Mouse (Mus musculus): ENCODE results near the gene Slc41a2. TPM values are rescaled to one million over a fixed set of nuclear protein-coding genes. Genes with fewer than 3 reads are reported as not detected.
"Not testable (repeated sequence)": the region's sequence is repeated elsewhere in the genome, so short reads cannot be mapped to it uniquely, and the experiment has no call there.

The Slc41a2 gene
- total and polyA plus RNA-seq, 2 experiments from 2014 or later = 10.3 to 29.8 TPM

GRCm38 (mm10) chr10:83353680-83354332 is 16.1 kb upstream of the Slc41a2 start:
- Histone ChIP-seq H3K9ac (replicated peaks; ENCODE audit: low read length) (no peak overlapping the region), H3K4me2 (ENCODE audit: low read depth, low read length) (peak overlapping the region; percentile 27; the same call in 1 of the 2 replicates), H3K27ac (no peak overlapping the region; the same call in 1 of the 2 replicates), H3K36me3 (ENCODE audit: insufficient read depth, low read length) (no peaks in the 10 kb centered on the region), H3K4me1 (ENCODE audit: insufficient read depth, low read length) (no peaks in the 10 kb centered on the region; the same call in 1 of the 2 replicates), H3K4me3 (ENCODE audit: low read length) (no peak overlapping the region), H3K27me3 (ENCODE audit: insufficient read depth, low read length) (no peaks in the 10 kb centered on the region), H3K9me3 (ENCODE audit: low read length) (no peaks in the 10 kb centered on the region)
- ATAC-seq (no peak), DNase-seq (ENCODE audit: low spot score) (no peak)
- TF ChIP-seq CTCF (IDR thresholded peaks at IDR 0.05; ENCODE audit: low read depth) = no peak
- 50% methylated on average over 14 of the region's 14 CpGs for WGBS

- not testable (repeated sequence) for H3K9ac ChIP-seq (replicated peaks; ENCODE audit: low read length); DNase-seq (ENCODE audit: low spot score); ATAC-seq; H3K27me3 ChIP-seq (ENCODE audit: insufficient read depth, low read length); H3K9me3 ChIP-seq (ENCODE audit: low read length); H3K36me3 ChIP-seq (ENCODE audit: insufficient read depth, low read length); H3K4me2 ChIP-seq (ENCODE audit: low read depth, low read length); H3K4me3 ChIP-seq (ENCODE audit: low read length); H3K27ac ChIP-seq; H3K4me1 ChIP-seq (ENCODE audit: insufficient read depth, low read length)
- WGBS = 84% methylated on average over 4 of the region's 4 CpGs
Observed at GRCm38 (mm10) chr10:83351779-83352178, 14.1 kb upstream of the Slc41a2 start.

DNA sequence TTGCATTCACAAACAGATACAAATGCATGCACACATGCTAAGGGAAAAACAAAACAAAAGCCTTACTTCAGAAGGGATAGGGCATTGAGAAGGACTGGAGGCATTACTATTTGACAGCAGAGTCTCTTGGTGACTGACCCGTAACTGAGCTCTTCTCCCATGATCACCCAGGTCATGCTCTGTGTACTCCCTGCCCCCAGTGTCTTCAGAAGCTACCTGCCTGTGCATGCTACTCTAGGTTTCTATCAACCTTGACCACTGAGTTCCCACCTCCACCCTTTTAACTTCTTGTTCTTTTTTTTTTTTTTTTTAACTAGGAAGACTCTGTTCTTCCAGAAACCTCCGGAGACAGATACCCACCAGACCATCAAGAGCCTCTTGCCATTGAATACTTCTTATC is 13.0 kb upstream of the Slc41a2 start:
- 84% methylated on average over 2 of the region's 2 CpGs for WGBS

GRCm38 (mm10) chr10:83347494-83347893 is 9.8 kb upstream of the Slc41a2 start:
- Histone ChIP-seq H3K4me1 (ENCODE audit: insufficient read depth, low read length) (no peaks in the 10 kb centered on the region), H3K9ac (replicated peaks; ENCODE audit: low read length) (no peak overlapping the region), H3K36me3 (ENCODE audit: insufficient read depth, low read length) (no peaks in the 10 kb centered on the region), H3K4me2 (ENCODE audit: low read depth, low read length) (no peak overlapping the region), H3K27ac (no peak overlapping the region), H3K27me3 (ENCODE audit: insufficient read depth, low read length) (no peaks in the 10 kb centered on the region), H3K9me3 (ENCODE audit: low read length) (no peaks in the 10 kb centered on the region), H3K4me3 (ENCODE audit: low read length) (no peak overlapping the region)
- 29% methylated on average over 7 of the region's 7 CpGs for WGBS
- no peak for DNase-seq (ENCODE audit: low spot score)
- no peak for TF ChIP-seq CTCF (IDR thresholded peaks at IDR 0.05; ENCODE audit: low read depth)
- ATAC-seq = no peak

More for the DNA sequence above, 13.0 kb upstream of the Slc41a2 start:
- DNase-seq (ENCODE audit: low spot score) (no peak), ATAC-seq (no peak)
- Histone ChIP-seq H3K36me3 (ENCODE audit: insufficient read depth, low read length) (no peaks in the 10 kb centered on the region), H3K9me3 (ENCODE audit: low read length) (no peaks in the 10 kb centered on the region), H3K4me3 (ENCODE audit: low read length) (no peak overlapping the region), H3K9ac (replicated peaks; ENCODE audit: low read length) (no peak overlapping the region), H3K4me2 (ENCODE audit: low read depth, low read length) (no peak overlapping the region), H3K27ac (no peak overlapping the region), H3K4me1 (ENCODE audit: insufficient read depth, low read length) (no peaks in the 10 kb centered on the region; the same call in 1 of the 2 replicates), H3K27me3 (ENCODE audit: insufficient read depth, low read length) (no peaks in the 10 kb centered on the region)
- TF ChIP-seq CTCF (IDR thresholded peaks at IDR 0.05; ENCODE audit: low read depth) = no peak

- no peak for TF ChIP-seq CTCF (IDR thresholded peaks at IDR 0.05; ENCODE audit: low read depth)
- WGBS = 90% methylated on average over 5 of the region's 5 CpGs
- no peak for ATAC-seq
Observed at GRCm38 (mm10) chr10:83346359-83346736, 8.7 kb upstream of the Slc41a2 start.

DNA sequence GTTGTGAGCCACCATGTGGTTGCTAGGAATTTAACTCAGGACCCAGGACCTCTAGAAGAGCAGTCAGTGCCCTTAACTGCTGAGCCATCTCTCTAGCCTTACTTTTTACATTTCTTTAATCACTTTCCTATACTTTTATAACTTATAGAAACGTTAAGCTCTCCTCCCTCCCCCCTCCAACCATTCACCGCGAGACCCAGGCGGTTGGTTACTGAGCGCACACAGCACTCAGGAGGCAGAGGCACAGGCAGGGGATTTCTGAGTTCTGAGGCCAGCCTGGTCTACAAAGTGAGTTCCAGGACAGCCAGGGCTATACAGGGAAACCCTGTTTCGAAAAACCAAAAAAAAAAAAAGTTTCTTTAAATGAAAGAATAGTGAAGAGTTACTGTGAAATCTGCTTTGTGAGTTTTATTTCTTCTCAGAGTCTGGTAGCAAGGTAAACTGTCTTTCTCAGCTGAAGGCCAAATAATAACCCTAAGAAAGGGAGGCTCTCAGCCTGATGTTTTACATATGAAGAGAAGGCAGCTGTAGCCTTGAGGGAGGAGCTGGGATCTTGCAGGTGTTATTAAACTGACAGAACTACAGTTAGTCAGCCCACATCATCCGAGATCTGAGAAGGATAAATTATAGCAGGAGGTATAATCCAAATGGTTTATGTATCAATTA is 8.1 kb upstream of the Slc41a2 start:
- DNase-seq (ENCODE audit: low spot score) (no peak), ATAC-seq (no peak)
- Histone ChIP-seq H3K4me2 (ENCODE audit: low read depth, low read length) (no peak overlapping the region), H3K4me1 (ENCODE audit: insufficient read depth, low read length) (no peaks in the 10 kb centered on the region), H3K27me3 (ENCODE audit: insufficient read depth, low read length) (no peaks in the 10 kb centered on the region), H3K4me3 (ENCODE audit: low read length) (no peak overlapping the region), H3K9ac (replicated peaks; ENCODE audit: low read length) (no peak overlapping the region), H3K36me3 (ENCODE audit: insufficient read depth, low read length) (no peaks in the 10 kb centered on the region), H3K27ac (no peak overlapping the region), H3K9me3 (ENCODE audit: low read length) (no peaks in the 10 kb centered on the region)
- TF ChIP-seq CTCF (IDR thresholded peaks at IDR 0.05; ENCODE audit: low read depth) = no peak
- WGBS = 38% methylated on average over 7 of the region's 7 CpGs

More at GRCm38 (mm10) chr10:83346359-83346736, 8.7 kb upstream of the Slc41a2 start:
- H3K27me3 ChIP-seq (ENCODE audit: insufficient read depth, low read length) = no peaks in the 10 kb centered on the region
- H3K9ac ChIP-seq (replicated peaks; ENCODE audit: low read length) = no peak overlapping the region
- no peak overlapping the region for H3K27ac ChIP-seq
- H3K36me3 ChIP-seq (ENCODE audit: insufficient read depth, low read length) = no peaks in the 10 kb centered on the region
- no peak overlapping the region for H3K4me3 ChIP-seq (ENCODE audit: low read length)
- no peak for DNase-seq (ENCODE audit: low spot score)
- no peaks in the 10 kb centered on the region for H3K4me1 ChIP-seq (ENCODE audit: insufficient read depth, low read length)
- H3K4me2 ChIP-seq (ENCODE audit: low read depth, low read length) = no peak overlapping the region
- H3K9me3 ChIP-seq (ENCODE audit: low read length) = no peaks in the 10 kb centered on the region

Measured in hindbrain, postnatal 0 days (tissue).